Comparison of ENCODE assay signal across 8 mouse cellular contexts in the genomic region with DNA sequence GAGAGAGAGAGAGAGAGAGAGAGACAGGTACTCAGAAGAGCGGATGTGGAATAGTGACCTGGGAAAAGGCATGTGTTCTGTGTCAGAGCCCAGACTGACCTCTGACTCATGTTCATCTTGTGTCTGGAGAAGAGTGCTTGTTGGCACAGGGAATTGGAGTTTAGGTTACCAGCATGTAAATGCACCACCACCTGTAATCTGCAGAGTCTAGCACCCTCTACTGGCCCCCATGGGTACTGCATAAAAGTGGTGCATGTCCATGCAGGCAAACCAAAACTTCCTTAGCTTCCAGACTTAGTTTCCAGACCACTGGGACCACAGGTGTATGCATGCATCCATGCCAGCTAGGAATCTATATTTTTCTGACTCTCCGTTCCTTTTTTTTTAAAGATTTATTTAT. TPM values are rescaled to one million over a fixed set of nuclear protein-coding genes. Genes with fewer than 3 reads are reported as not detected.
DNase-seq lines count a peak whose midpoint lies in the region; ATAC-seq lines count a peak whose summit lies in the region.

No protein-coding gene starts in this region.

- WGBS in midbrain, embryonic 10.5 days = 66% methylated on average over 2 of the region's 2 CpGs
- WGBS in midbrain, embryonic 16.5 days = 58% methylated on average over 2 of the region's 2 CpGs

- no peaks in the 10 kb centered on the region for H3K27me3 ChIP-seq in midbrain, embryonic 10.5 days (ENCODE audit: low read depth, poor library complexity, severe bottlenecking)
- no peaks in the 10 kb centered on the region for H3K27me3 ChIP-seq in midbrain, embryonic 16.5 days (ENCODE audit: control insufficient read depth, insufficient read depth, low read depth, low read length)
- no peaks in the 10 kb centered on the region; the same call in 1 of the 2 replicates for H3K27me3 ChIP-seq in splenic B cell, adult 2 months (ENCODE audit: control insufficient read depth, insufficient read depth, low read length, poor library complexity, severe bottlenecking)

- intact Hi-C loops in gastrocnemius, postnatal 36 days (cut with DNase I) = loop anchor here (2.0 kb wide), 2 partner anchors 45 to 95 kb away; a partner anchor contains a TSS
- intact Hi-C loops in left cerebral cortex, postnatal 4 days (cut with DNase I) = loop anchor here (5.0 kb wide), 2 partner anchors 44 to 94 kb away; a partner anchor contains a TSS

- no peak overlapping the region for H3K27ac ChIP-seq in midbrain, embryonic 10.5 days (replicated peaks)
- H3K27ac ChIP-seq in midbrain, embryonic 16.5 days (ENCODE audit: low read length) = no peak overlapping the region

- no peak overlapping the region for H3K9ac ChIP-seq in midbrain, embryonic 16.5 days (ENCODE audit: low read depth, low read length)

- H3K9me3 ChIP-seq in midbrain, embryonic 10.5 days (replicated peaks) = no peaks in the 10 kb centered on the region
- H3K9me3 ChIP-seq in midbrain, embryonic 16.5 days (replicated peaks; ENCODE audit: control insufficient read depth, low read length, poor library complexity, severe bottlenecking) = no peaks in the 10 kb centered on the region

- no peaks in the 10 kb centered on the region for H3K4me1 ChIP-seq in midbrain, embryonic 10.5 days
- H3K4me1 ChIP-seq in midbrain, embryonic 16.5 days (ENCODE audit: control insufficient read depth, insufficient read depth, low read length) = peaks cover 3% of the 10 kb centered on the region; the same call in 1 of the 2 replicates

- peak; percentile 88 for DNase-seq in midbrain, embryonic 10.5 days (ENCODE audit: low spot score)
- DNase-seq in cerebellum, postnatal 14 days = peak; percentile 87 to 92
- DNase-seq in gastrocnemius, postnatal 36 days = peak; percentile 68 to 69
- DNase-seq in kidney, adult 11 months = peak; percentile 66
- DNase-seq in left cerebral cortex, postnatal 4 days = peak; percentile 79
- DNase-seq in monocyte, adult 2 months (ENCODE audit: low read depth in 1 of 2, low spot score in 2 of 2) = peak; percentile 36 to 56
- DNase-seq in splenic B cell, adult 2 months (ENCODE audit: low read depth, low spot score) = peak; percentile 90

- no peak overlapping the region for H3K4me2 ChIP-seq in midbrain, embryonic 16.5 days (ENCODE audit: low read length)

- H3K36me3 ChIP-seq in midbrain, embryonic 10.5 days = no peaks in the 10 kb centered on the region
- H3K36me3 ChIP-seq in midbrain, embryonic 16.5 days (ENCODE audit: control insufficient read depth, insufficient read depth, low read length) = no peaks in the 10 kb centered on the region
- H3K36me3 ChIP-seq in splenic B cell, adult 2 months (ENCODE audit: control insufficient read depth, insufficient read depth, low read length, poor library complexity, severe bottlenecking) = no peaks in the 10 kb centered on the region

- no peak overlapping the region for H3K4me3 ChIP-seq in midbrain, embryonic 10.5 days
- H3K4me3 ChIP-seq in midbrain, embryonic 16.5 days (ENCODE audit: low read depth, low read length) = no peak overlapping the region

- ATAC-seq in midbrain, embryonic 16.5 days = no peak

RNA-seq across cellular contexts. Expression of a gene that starts 5.9 kb away (rescaled TPM):
- polyA plus RNA-seq in midbrain, embryonic 10.5 days (2016; fragmentation: Nextera tagmentation; extraction: Ambion mirVana) = 24.3 and 25.0 TPM in 2 replicates
- polyA plus RNA-seq in midbrain, embryonic 16.5 days (2015; fragmentation: Nextera tagmentation; extraction: Ambion mirVana) = 7.0 and 7.8 TPM in 2 replicates
- total RNA-seq in gastrocnemius, postnatal 36 days (2021) = 10 to 100 TPM; 53.4 to 58.1 TPM
- total RNA-seq in left cerebral cortex, postnatal 4 days (2021) = 10 to 100 TPM; 12.7 to 13.0 TPM

RNA-seq across cellular contexts. Expression of a gene that starts 8.3 kb away (rescaled TPM):
- 0.96 and 1.5 TPM in 2 replicates for polyA plus RNA-seq in midbrain, embryonic 10.5 days (2016; fragmentation: Nextera tagmentation; extraction: Ambion mirVana)
- 1.1 and 1.7 TPM in 2 replicates for polyA plus RNA-seq in midbrain, embryonic 16.5 days (2015; fragmentation: Nextera tagmentation; extraction: Ambion mirVana)
- total RNA-seq in gastrocnemius, postnatal 36 days (2021) = under 1 TPM; 0.35 to 0.59 TPM
- total RNA-seq in left cerebral cortex, postnatal 4 days (2021) = 1 to 10 TPM; 5.9 to 7.9 TPM

RNA-seq across cellular contexts. Expression of a gene that starts 25.6 kb away (rescaled TPM):
- polyA plus RNA-seq in midbrain, embryonic 10.5 days (2016; fragmentation: Nextera tagmentation; extraction: Ambion mirVana) = 28.3 and 32.7 TPM in 2 replicates
- 19.6 and 22.1 TPM in 2 replicates for polyA plus RNA-seq in midbrain, embryonic 16.5 days (2015; fragmentation: Nextera tagmentation; extraction: Ambion mirVana)
- total RNA-seq in gastrocnemius, postnatal 36 days (2021) = 10 to 100 TPM; 31.8 to 32.3 TPM
- 10 to 100 TPM; 14.5 to 16.3 TPM for total RNA-seq in left cerebral cortex, postnatal 4 days (2021)

RNA-seq across cellular contexts. Expression of a gene that starts 39.7 kb away (rescaled TPM):
- 0.21 TPM in 1 of 2 replicates, not detected in the other for polyA plus RNA-seq in midbrain, embryonic 10.5 days (2016; fragmentation: Nextera tagmentation; extraction: Ambion mirVana)
- 0.11 and 0.24 TPM in 2 replicates for polyA plus RNA-seq in midbrain, embryonic 16.5 days (2015; fragmentation: Nextera tagmentation; extraction: Ambion mirVana)
- total RNA-seq in gastrocnemius, postnatal 36 days (2021) = not detected
- total RNA-seq in left cerebral cortex, postnatal 4 days (2021) = not detected

RNA-seq across cellular contexts. Expression of a gene that starts 45.9 kb away (rescaled TPM):
- 86.6 and 89.4 TPM in 2 replicates for polyA plus RNA-seq in midbrain, embryonic 10.5 days (2016; fragmentation: Nextera tagmentation; extraction: Ambion mirVana)
- 15.6 and 16.1 TPM in 2 replicates for polyA plus RNA-seq in midbrain, embryonic 16.5 days (2015; fragmentation: Nextera tagmentation; extraction: Ambion mirVana)
- 1 to 10 TPM; 1.7 to 2.2 TPM for total RNA-seq in gastrocnemius, postnatal 36 days (2021)
- total RNA-seq in left cerebral cortex, postnatal 4 days (2021) = 10 to 100 TPM; 11.1 to 14.7 TPM

Comparison
In these comparisons a context has a peak if more than half of its experiments do, and no peak if none do; other contexts are left out.
1. RNA of a gene that starts 8.3 kb away (total RNA-seq): 5.9 to 7.9 TPM in left cerebral cortex, postnatal 4 days; 0.35 to 0.59 TPM in gastrocnemius, postnatal 36 days; every median in the first group is over 4 times any median in the second.
2. Peak in every context shown above with its lines, with median percentiles within 50 percentile points of each other: DNase-seq.